Mouse (Mus musculus) right cerebral cortex, postnatal 14 days (tissue): ENCODE measurements at regions not wholly inside any gene's neighbourhood (a gene's known extent, or its start where the extent isn't known, plus 50 kb on each side); places are given as distances from the start of the nearest gene placed in this dataset.

ENCODE experiments used
- DNase-seq: peaks from one replicate; pipeline ENCODE4 v3.0.0; 2022

- DNase-seq = no peak
These were observed 227.1 kb downstream of the Pth2r start for GRCm38 (mm10) chr1:65509003-65509402.

GRCm38 (mm10) chr1:65535674-65536073 lies 253.8 kb downstream of the Pth2r start:
- DNase-seq = no peak

DNA sequence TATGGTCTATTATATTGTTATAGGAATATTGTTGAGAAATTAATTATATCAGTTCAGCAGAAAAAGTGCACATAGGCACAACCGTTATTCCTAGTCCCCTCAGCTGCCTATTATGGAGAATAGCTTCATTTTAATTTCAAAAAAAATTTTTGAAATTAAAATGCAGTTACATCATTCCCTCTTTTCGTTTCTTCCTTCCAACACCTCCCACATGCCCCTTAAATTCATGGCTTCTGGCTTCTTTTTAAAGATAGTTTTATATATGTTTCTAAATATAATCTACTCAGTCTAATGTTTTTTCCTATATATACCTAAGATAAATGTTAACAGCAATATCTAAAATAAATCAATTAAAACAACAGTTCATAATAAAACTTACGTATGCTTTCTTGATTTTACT lies 256.7 kb downstream of the Pth2r start:
- DNase-seq = no peak

- DNase-seq = no peak
These were observed 262.5 kb downstream of the Pth2r start for GRCm38 (mm10) chr1:65544219-65544864.

DNA sequence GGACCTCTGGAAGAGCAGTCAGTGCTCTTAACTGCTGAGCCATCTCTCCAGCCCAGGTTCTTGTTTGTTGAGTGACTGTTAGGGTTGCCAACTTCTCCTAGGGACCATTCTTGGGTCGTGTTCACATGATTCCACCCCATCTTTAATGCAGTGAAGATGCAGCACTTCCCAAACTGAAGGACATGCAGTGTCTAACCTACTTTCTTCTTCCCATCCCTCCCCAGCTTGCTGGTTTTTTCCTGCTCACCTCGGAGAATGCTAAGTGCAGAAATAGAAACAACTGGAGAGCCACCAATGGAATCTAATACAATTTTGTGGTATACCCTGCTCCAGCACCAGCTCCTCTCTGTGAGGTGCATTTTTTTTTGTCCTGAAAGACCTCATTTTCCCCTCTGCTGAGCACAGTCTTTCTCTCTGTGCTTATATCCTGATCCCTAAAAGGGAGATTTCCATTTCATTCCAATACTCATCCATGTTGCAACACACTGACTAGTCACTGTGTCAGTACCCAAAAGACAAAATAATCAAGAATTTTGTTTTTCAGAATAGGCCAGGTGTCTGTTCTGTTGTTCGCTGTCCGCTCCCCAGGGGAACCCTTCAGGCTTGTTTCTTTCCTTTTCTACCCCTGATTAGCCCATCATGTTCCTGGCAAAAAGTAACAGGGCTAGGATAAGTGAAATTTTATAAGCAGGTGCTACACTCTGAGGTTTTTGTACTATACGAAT lies 263.6 kb downstream of the Pth2r start:
- DNase-seq = no peak

- no peak for DNase-seq
These were observed 267.0 kb downstream of the Pth2r start for GRCm38 (mm10) chr1:65548830-65549229.

GRCm38 (mm10) chr1:65587402-65587801 lies 305.5 kb downstream of the Pth2r start:
- DNase-seq = no peak

DNA sequence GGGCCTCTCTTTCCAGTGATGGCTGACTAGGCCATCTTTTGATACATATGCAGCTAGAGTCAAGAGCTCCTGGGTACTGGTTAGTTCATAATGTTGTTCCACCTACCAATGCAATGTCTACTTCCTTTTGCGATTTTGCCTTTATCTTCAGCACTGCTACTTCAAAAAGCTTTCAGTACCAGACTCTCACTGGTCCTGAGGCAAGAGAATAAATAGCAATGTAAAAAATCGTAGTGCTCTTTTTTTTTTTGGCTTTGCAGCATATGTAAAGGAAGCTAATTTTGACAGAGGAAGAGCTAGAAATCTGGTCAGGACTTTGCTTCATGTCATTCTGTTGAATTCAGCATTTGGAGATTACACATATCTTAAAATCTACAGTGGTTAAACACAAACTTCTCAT lies 291.0 kb upstream of the Crygf start:
- no peak for DNase-seq

DNA sequence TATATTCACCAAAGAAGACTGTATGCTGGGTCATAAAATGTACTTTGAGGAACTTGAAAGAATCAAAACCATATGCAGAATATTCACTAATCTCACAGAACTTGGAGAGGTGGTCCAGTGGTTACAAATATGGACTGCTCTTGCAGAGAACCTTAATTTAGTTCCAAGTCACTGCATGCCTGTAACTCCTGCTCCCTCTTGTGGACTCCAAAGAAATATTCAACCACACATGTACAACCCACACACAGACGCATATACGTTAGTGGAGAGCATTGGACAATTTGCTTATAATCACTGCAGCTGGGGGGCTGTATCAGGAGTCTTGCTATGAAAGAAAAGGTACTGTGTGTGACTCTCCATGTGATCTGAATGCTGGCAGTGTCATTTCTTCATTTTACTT lies 271.9 kb upstream of the Crygf start:
- no peak for DNase-seq

DNA sequence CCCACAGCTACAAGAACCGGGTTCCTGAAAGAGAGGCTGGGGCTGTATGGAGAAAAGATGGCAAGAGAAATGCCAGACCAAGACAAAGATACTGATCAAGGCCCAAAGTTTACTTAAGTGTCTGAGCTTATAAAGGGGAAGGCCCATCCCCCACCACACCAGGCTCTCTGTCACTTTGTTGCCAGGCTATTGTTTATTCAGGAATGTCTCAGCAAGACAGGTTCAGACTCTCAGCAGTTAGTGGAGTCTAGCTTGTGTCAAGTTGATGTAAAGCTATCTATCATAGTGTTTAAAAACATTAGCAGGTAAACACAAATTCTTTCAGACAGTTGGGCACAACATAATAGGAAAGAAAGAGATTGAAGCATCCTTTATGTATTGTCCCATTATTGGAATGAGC lies 244.4 kb upstream of the Crygf start:
- no peak for DNase-seq

GRCm38 (mm10) chr1:65687322-65687721 lies 239.0 kb upstream of the Crygf start:
- no peak for DNase-seq

DNA sequence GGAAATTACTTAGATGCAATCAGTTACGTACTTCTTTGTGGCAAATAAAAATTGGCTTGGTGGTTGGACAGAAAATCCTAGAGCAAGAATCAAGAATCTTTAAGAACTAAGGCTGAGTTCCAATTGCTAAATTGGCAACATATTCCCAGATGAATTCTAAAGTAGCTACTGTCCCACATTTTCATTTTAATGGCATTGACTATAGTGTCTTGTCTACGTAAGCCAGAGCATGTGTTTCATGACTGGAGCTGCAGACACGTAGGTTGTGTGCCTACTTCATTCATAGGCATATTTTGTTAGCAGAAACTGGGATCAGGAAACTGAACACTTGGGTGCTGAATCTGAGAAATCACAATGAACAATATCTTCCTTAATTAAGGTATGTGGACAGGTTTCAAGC lies 196.1 kb upstream of the Crygf start:
- no peak for DNase-seq

GRCm38 (mm10) chr1:65757951-65758350 lies 168.4 kb upstream of the Crygf start:
- no peak for DNase-seq

DNA sequence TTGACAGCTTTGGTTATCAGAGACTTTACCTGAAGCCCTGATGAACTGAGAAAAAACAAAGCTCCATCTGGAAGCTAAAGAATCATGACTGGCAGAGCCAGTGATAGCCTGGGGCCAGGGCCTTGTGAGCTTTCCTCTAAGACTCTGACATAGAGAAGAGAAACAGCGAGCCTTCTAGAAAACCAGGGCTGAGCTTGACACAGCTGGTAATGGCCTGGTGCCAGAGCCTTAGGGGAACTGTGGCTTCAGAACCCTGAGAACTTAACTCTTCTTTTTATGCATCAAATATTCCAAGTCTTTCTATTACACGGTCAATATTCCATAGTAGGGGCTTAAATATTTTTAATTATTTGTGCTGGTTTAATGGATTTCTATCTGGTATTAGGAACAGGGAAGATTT lies 165.2 kb upstream of the Crygf start:
- no peak for DNase-seq

DNA sequence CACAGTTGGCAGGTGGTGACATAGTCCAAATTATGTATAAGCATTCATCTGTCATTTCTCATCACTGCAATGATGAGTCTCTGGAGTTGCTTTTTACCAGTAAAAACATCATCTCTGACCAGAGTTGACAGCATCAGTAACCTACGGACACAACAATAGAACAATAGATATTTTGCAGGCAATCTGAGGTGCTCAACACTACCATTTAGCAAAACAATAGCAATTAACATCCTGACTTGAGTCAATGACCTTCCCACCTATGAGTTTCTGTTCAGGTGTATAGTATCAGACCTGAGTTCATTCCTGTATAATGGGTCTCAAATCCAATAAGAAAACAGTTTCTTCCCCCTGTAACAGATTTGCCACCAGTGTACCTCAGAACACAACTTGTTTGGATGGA lies 126.1 kb upstream of the Crygf start:
- DNase-seq = no peak

DNA sequence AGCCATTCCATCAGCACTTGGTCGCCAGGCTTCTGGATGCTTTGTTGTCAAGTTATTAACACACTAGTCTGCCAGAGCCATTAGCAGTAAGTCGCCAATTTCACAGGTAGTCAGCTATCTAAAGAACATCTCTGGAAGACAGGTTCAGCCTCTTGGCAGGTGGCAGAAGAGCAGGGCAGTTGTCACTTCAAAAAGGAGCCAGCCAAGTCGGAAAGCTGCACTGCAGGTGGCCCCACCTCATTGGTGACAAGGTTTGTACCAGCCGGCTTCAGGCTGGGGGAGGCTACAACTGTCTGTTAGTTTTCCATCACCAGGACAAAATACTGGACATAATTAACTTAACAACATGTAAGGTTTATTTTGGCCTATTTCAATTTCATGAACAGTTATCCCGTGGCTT lies 105.5 kb upstream of the Crygf start:
- DNase-seq = no peak

- no peak for DNase-seq
These were observed 85.2 kb upstream of the Crygf start for GRCm38 (mm10) chr1:65841116-65841515.

DNA sequence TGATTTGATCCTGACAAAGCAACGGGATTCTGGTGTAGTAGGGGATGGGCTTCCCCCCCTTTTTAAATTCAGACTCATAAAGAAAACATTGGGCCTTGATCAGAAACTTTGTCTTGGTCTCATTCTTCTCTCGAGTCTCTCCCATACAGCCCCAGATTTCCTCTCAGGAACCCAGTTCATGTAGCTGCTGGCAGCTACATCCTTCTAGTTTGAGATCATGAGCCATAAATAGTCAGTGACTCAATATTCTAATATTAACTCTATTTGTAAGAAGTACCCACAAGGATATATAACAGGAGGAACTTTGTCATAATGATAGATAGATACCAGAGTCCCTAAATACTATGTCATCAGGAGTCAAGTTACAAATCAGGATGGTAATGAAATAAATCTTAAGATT lies 79.3 kb upstream of the Crygf start:
- DNase-seq = no peak

DNA sequence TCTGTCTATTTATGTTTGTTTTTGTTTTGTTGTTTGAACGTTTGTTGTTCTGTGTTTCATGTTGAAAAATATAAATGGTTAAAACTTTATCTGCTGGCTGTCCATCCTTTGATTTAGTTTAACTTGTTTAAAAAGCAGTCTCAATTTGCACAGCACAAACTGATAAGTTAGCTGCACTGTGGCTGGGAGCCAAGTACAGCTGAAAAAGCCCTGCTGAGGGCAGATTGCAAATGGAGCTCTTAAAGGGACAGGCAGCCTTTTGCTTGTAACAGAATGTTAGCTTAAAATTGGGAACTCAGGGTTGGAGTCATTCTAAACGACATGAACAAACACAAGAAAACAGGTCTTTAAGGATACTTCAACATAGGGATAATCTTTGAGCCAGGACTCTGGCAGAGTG lies 52.6 kb upstream of the Crygf start:
- peak; percentile 5 for DNase-seq
